In the genomic region with DNA sequence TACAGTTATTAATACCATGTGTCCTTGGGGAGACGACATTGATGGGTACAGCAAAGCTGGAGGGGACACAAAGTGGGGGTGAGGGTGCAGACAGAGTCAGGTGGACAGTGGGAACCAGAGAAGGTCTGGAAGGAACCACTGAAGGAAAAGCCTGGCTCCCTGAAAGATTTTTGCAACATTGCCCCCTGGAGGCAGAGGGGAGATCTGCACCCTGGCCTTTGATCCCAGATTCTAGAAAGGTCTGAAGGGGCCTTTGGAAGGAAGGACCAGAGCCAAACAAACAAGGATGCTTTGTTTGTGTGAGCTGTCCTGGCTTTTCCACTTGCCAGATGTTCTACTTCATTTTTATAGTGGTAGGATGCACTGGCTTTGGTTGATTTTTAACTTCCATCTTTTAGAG, we compare ENCODE assay signal across 8 mouse cellular contexts. TPM values are rescaled to one million over a fixed set of nuclear protein-coding genes. Genes with fewer than 3 reads are reported as not detected.
A peak's percentile ranks its signal among the peaks of the same experiment; 100 is the strongest.
DNase-seq lines count a peak whose midpoint lies in the region; ATAC-seq and TF ChIP-seq lines count a peak whose summit lies in the region.

No protein-coding gene starts in this region.

- no peak overlapping the region for H3K4me2 ChIP-seq in intestine, embryonic 14.5 days (ENCODE audit: low read length)
- no peak overlapping the region for H3K4me2 ChIP-seq in intestine, embryonic 16.5 days (ENCODE audit: low read depth, low read length)

- no peak overlapping the region for H3K9ac ChIP-seq in intestine, embryonic 14.5 days (ENCODE audit: low read length)
- no peak overlapping the region for H3K9ac ChIP-seq in intestine, embryonic 16.5 days (ENCODE audit: low read depth, low read length)

- no peak for ATAC-seq in intestine, embryonic 14.5 days (replicated peaks; ENCODE audit: low FRiP score, low TSS enrichment, low read depth)
- ATAC-seq in intestine, embryonic 16.5 days, result no peak
- ATAC-seq in monocyte, adult 5-6 weeks (replicated peaks; ENCODE audit: insufficient number of reproducible peaks, low FRiP score, low TSS enrichment, poor library complexity, severe bottlenecking), result peak; percentile 44; the same call in 1 of the 2 replicates

- no peaks in the 10 kb centered on the region for H3K27me3 ChIP-seq in intestine, embryonic 14.5 days (replicated peaks; ENCODE audit: control insufficient read depth, insufficient read depth, low read length)
- H3K27me3 ChIP-seq in intestine, embryonic 16.5 days (replicated peaks; ENCODE audit: control insufficient read depth, insufficient read depth, low read length), result peaks cover 2% of the 10 kb centered on the region; the same call in 1 of the 2 replicates
- H3K27me3 ChIP-seq in E14TG2a.4 (ENCODE audit: insufficient read depth, low read length), result peaks cover 40% of the 10 kb centered on the region

- DNase-seq in intestine, embryonic 14.5 days (ENCODE audit: low spot score), result peak; percentile 84
- DNase-seq in kidney, postnatal 4 days, result peak; percentile 80 to 81
- DNase-seq in urinary bladder, postnatal 4 days (ENCODE audit: low spot score in 2 of 2), result peak; percentile 33 to 70

- TF ChIP-seq CTCF in E14TG2a.4 (conservative IDR thresholded peaks at IDR 0.05; ENCODE audit: low read length), result peak; percentile 99
- TF ChIP-seq CTCF in bone marrow, adult 2 months (IDR thresholded peaks at IDR 0.05; ENCODE audit: control insufficient read depth, insufficient read depth, low read length), result peak; percentile 75
- TF ChIP-seq CTCF in embryonic fibroblast, embryonic 13.5 days (IDR thresholded peaks at IDR 0.05; ENCODE audit: borderline replicate concordance, insufficient read depth, low read length), result peak; percentile 34; the same call in 1 of the 2 replicates

- H3K27ac ChIP-seq in intestine, embryonic 14.5 days (ENCODE audit: low read depth), result no peak overlapping the region
- H3K27ac ChIP-seq in intestine, embryonic 16.5 days (ENCODE audit: low read length), result no peak overlapping the region
- no peak overlapping the region for H3K27ac ChIP-seq in bone marrow, adult 2 months (ENCODE audit: control insufficient read depth, insufficient read depth, low read depth, low read length, poor library complexity)
- H3K27ac ChIP-seq in embryonic fibroblast, embryonic 13.5 days (ENCODE audit: insufficient read depth, low read length), result no peak overlapping the region

- H3K9me3 ChIP-seq in intestine, embryonic 14.5 days (ENCODE audit: control insufficient read depth, low read length), result no peaks in the 10 kb centered on the region
- no peaks in the 10 kb centered on the region for H3K9me3 ChIP-seq in intestine, embryonic 16.5 days (ENCODE audit: control insufficient read depth, low read length)
- peaks cover 10% of the 10 kb centered on the region for H3K9me3 ChIP-seq in E14TG2a.4 (ENCODE audit: low read length)

- peaks cover 14% of the 10 kb centered on the region for H3K4me1 ChIP-seq in intestine, embryonic 14.5 days (replicated peaks; ENCODE audit: control insufficient read depth, insufficient read depth, low read length)
- H3K4me1 ChIP-seq in intestine, embryonic 16.5 days (ENCODE audit: control insufficient read depth, insufficient read depth, low read length), result peaks cover 15% of the 10 kb centered on the region
- no peaks in the 10 kb centered on the region for H3K4me1 ChIP-seq in E14TG2a.4 (replicated peaks; ENCODE audit: low read depth, low read length)
- no peaks in the 10 kb centered on the region for H3K4me1 ChIP-seq in bone marrow, adult 2 months (ENCODE audit: control insufficient read depth, insufficient read depth, low read length)
- no peaks in the 10 kb centered on the region for H3K4me1 ChIP-seq in embryonic fibroblast, embryonic 13.5 days (ENCODE audit: control insufficient read depth, insufficient read depth, low read length)

- no peak overlapping the region for H3K4me3 ChIP-seq in intestine, embryonic 14.5 days (ENCODE audit: low read depth, low read length)
- no peak overlapping the region for H3K4me3 ChIP-seq in intestine, embryonic 16.5 days (ENCODE audit: low read length)
- H3K4me3 ChIP-seq in E14TG2a.4 (replicated peaks; ENCODE audit: low read length), result no peak overlapping the region
- no peak overlapping the region for H3K4me3 ChIP-seq in bone marrow, adult 2 months (replicated peaks; ENCODE audit: control insufficient read depth, low read depth, low read length)
- no peak overlapping the region for H3K4me3 ChIP-seq in embryonic fibroblast, embryonic 13.5 days (ENCODE audit: insufficient read depth, low read length)

- no peaks in the 10 kb centered on the region for H3K36me3 ChIP-seq in intestine, embryonic 14.5 days (ENCODE audit: control insufficient read depth, insufficient read depth, low read length)
- H3K36me3 ChIP-seq in intestine, embryonic 16.5 days (ENCODE audit: control insufficient read depth, insufficient read depth, low read length), result no peaks in the 10 kb centered on the region
- H3K36me3 ChIP-seq in E14TG2a.4 (ENCODE audit: insufficient read depth, low read length), result no peaks in the 10 kb centered on the region

- TF ChIP-seq POLR2A in bone marrow, adult 2 months (IDR thresholded peaks at IDR 0.05; ENCODE audit: borderline replicate concordance, control insufficient read depth, low read depth, low read length), result no peak
- TF ChIP-seq POLR2A in embryonic fibroblast, embryonic 13.5 days (IDR thresholded peaks at IDR 0.05; ENCODE audit: low read depth, low read length), result no peak

- 21% methylated on average over 1 of the region's 1 CpGs for WGBS in intestine, embryonic 14.5 days
- 20% methylated on average over 1 of the region's 1 CpGs for WGBS in intestine, embryonic 16.5 days
- 13% methylated on average over 1 of the region's 1 CpGs for WGBS in bone marrow, adult 2 months

RNA-seq across cellular contexts. Expression of a gene that starts 0.7 kb away (rescaled TPM):
- polyA plus RNA-seq in intestine, embryonic 14.5 days (2014; fragmentation: Nextera tagmentation; extraction: Ambion mirVana), result 2.2 and 2.3 TPM in 2 replicates
- 3.0 and 3.7 TPM in 2 replicates for polyA plus RNA-seq in intestine, embryonic 16.5 days (2015; fragmentation: Nextera tagmentation; extraction: Ambion mirVana)
- polyA plus RNA-seq in bone marrow, adult 2 months (2011; ENCODE audit: insufficient read depth, insufficient read length, low replicate concordance, missing spikeins), result 3.1 and 5.0 TPM in 2 replicates
- polyA plus RNA-seq in embryonic fibroblast, embryonic 13.5 days (2011; ENCODE audit: insufficient read length, low read depth, missing spikeins), result 0.23 TPM in 1 of 2 replicates, not detected in the other
- total RNA-seq in monocyte, adult 5-6 weeks (2017), result 0.48 to 2.1 TPM in 2 of 3 replicates, not detected in the other

RNA-seq across cellular contexts. Expression of a gene that starts 19.6 kb away (rescaled TPM):
- polyA plus RNA-seq in intestine, embryonic 14.5 days (2014; fragmentation: Nextera tagmentation; extraction: Ambion mirVana), result not detected in 2 replicates
- not detected in 2 replicates for polyA plus RNA-seq in intestine, embryonic 16.5 days (2015; fragmentation: Nextera tagmentation; extraction: Ambion mirVana)
- polyA plus RNA-seq in bone marrow, adult 2 months (2011; ENCODE audit: insufficient read depth, insufficient read length, low replicate concordance, missing spikeins), result not detected in 2 replicates
- not detected in 2 replicates for polyA plus RNA-seq in embryonic fibroblast, embryonic 13.5 days (2011; ENCODE audit: insufficient read length, low read depth, missing spikeins)
- not detected in 3 replicates for total RNA-seq in monocyte, adult 5-6 weeks (2017)

RNA-seq across cellular contexts. Expression of a gene that starts 52.8 kb away (rescaled TPM):
- not detected in 2 replicates for polyA plus RNA-seq in intestine, embryonic 14.5 days (2014; fragmentation: Nextera tagmentation; extraction: Ambion mirVana)
- not detected in 2 replicates for polyA plus RNA-seq in intestine, embryonic 16.5 days (2015; fragmentation: Nextera tagmentation; extraction: Ambion mirVana)
- polyA plus RNA-seq in bone marrow, adult 2 months (2011; ENCODE audit: insufficient read depth, insufficient read length, low replicate concordance, missing spikeins), result not detected in 2 replicates
- polyA plus RNA-seq in embryonic fibroblast, embryonic 13.5 days (2011; ENCODE audit: insufficient read length, low read depth, missing spikeins), result not detected in 2 replicates
- total RNA-seq in monocyte, adult 5-6 weeks (2017), result not detected in 3 replicates

Comparison
In these comparisons a context has a peak if more than half of its experiments do, and no peak if none do; other contexts are left out.
1. CTCF ChIP-seq: peak in every context shown above with its lines; median percentile 99 in E14TG2a.4; 75 in bone marrow, adult 2 months; 34 in embryonic fibroblast, embryonic 13.5 days.